Mouse (Mus musculus) lung, embryonic 15.5 days (tissue): Measurements from ENCODE around the gene Slc35d1. TPM values are rescaled to one million over a fixed set of nuclear protein-coding genes. Genes with fewer than 3 reads are reported as not detected.

Source experiments
- ATAC-seq: fragments of 200-750 bp; cut with Nextera tagmentation; 2 replicates; pipeline ENCODE4 v1.8.0; 2017; ENCODE audit warnings: moderate number of reproducible peaks, borderline replicate concordance; ENCODE audit not compliant: low FRiP score, low TSS enrichment; ENCODE audit errors: extremely low read depth
- H3K27ac ChIP-seq: fragments of 300-500 bp; sonication (generic); 2 replicates; pipeline ENCODE4 v1.5.1; 2015; ENCODE audit warnings: moderate library complexity, mild to moderate bottlenecking, inconsistent platforms
- H3K27me3 ChIP-seq: fragments of 300-500 bp; sonication (generic); 2 replicates; pipeline ENCODE4 v1.6.1; 2015; ENCODE audit warnings: inconsistent platforms
- H3K36me3 ChIP-seq: fragments of 300-500 bp; sonication (generic); 2 replicates; pipeline ENCODE4 v1.6.1; 2015; ENCODE audit warnings: inconsistent platforms
- H3K4me1 ChIP-seq: fragments of 300-500 bp; sonication (generic); 2 replicates; pipeline ENCODE4 v1.6.1; 2015; ENCODE audit warnings: inconsistent platforms
- H3K4me2 ChIP-seq: fragments of 300-500 bp; sonication (generic); 2 replicates; pipeline ENCODE4 v1.6.1; 2015; ENCODE audit warnings: inconsistent platforms, mild to moderate bottlenecking, moderate library complexity
- H3K4me3 ChIP-seq: fragments of 300-500 bp; sonication (generic); 2 replicates; pipeline ENCODE4 v1.5.1; 2015; ENCODE audit warnings: mild to moderate bottlenecking, inconsistent platforms
- H3K9ac ChIP-seq: fragments of 300-500 bp; sonication (generic); 2 replicates; pipeline ENCODE4 v1.6.1; 2015; ENCODE audit warnings: inconsistent platforms
- H3K9me3 ChIP-seq: fragments of 300-500 bp; sonication (generic); 2 replicates; pipeline ENCODE4 v1.6.1; 2016; ENCODE audit warnings: inconsistent platforms
- WGBS: fragments of 180-500 bp; shearing (Covaris S2); methylation state at CpG from one replicate; pipeline ENCODE4 v1.1.7; 2015; 5-methylcytosine and 5-hydroxymethylcytosine counted together
- polyA plus RNA-seq: library from polyadenylated mRNA; unstranded; fragments of >200 nt; fragmentation: Nextera tagmentation; extraction: Ambion mirVana; gene quantifications from 2 replicates; pipeline ENCODE4 v1.2.1, GENCODE M21; 2015

Slc35d1 gene
- polyA plus RNA-seq, 1 experiment from 2014 or later, result 10.7 TPM

- Histone ChIP-seq H3K9me3 (no peaks in the 10 kb centered on the region), H3K4me2 (no peak overlapping the region), H3K36me3 (no peaks in the 10 kb centered on the region), H3K9ac (no peak overlapping the region), H3K4me3 (no peak overlapping the region), H3K27ac (no peak overlapping the region), H3K4me1 (peaks cover 4% of the 10 kb centered on the region; the same call in 1 of the 2 replicates), H3K27me3 (no peaks in the 10 kb centered on the region)
- WGBS, result 63% methylated on average over 5 of the region's 5 CpGs
- no peak for ATAC-seq
Measured at GRCm38 (mm10) chr4:103219011-103219410, 4.0 kb upstream of the Slc35d1 start.

GRCm38 (mm10) chr4:103216046-103216445, 1.1 kb upstream of the Slc35d1 start:
- Histone ChIP-seq H3K27ac (no peak overlapping the region), H3K9ac (no peak overlapping the region), H3K4me1 (peaks cover 12% of the 10 kb centered on the region), H3K4me2 (no peak overlapping the region), H3K4me3 (no peak overlapping the region), H3K27me3 (no peaks in the 10 kb centered on the region), H3K36me3 (no peaks in the 10 kb centered on the region; the same call in 1 of the 2 replicates), H3K9me3 (no peaks in the 10 kb centered on the region)
- ATAC-seq, result no peak
- 78% methylated on average over 6 of the region's 6 CpGs for WGBS

GRCm38 (mm10) chr4:103214498-103214924, 453 bp downstream of the Slc35d1 start:
- Histone ChIP-seq H3K4me2 (peak overlapping the region; percentile 67), H3K36me3 (peaks cover 6% of the 10 kb centered on the region; the same call in 1 of the 2 replicates), H3K27me3 (no peaks in the 10 kb centered on the region), H3K9ac (peak overlapping the region; percentile 87), H3K9me3 (no peaks in the 10 kb centered on the region), H3K27ac (peak overlapping the region; percentile 97), H3K4me3 (peak overlapping the region; percentile 86), H3K4me1 (peaks cover 12% of the 10 kb centered on the region)
- peak; percentile 76; the same call in 1 of the 2 replicates for ATAC-seq
- under 1% methylated on average over 48 of the region's 48 CpGs for WGBS

GRCm38 (mm10) chr4:103213859-103214497, 986 bp downstream of the Slc35d1 start:
- peak overlapping the region; percentile 87 for H3K9ac ChIP-seq
- H3K27ac ChIP-seq, result peak overlapping the region; percentile 97
- H3K36me3 ChIP-seq, result peaks cover 9% of the 10 kb centered on the region; the same call in 1 of the 2 replicates
- H3K4me1 ChIP-seq, result peaks cover 12% of the 10 kb centered on the region
- ATAC-seq, result no peak
- WGBS, result 2% methylated on average over 30 of the region's 30 CpGs
- peak overlapping the region; percentile 86 for H3K4me3 ChIP-seq
- no peaks in the 10 kb centered on the region for H3K27me3 ChIP-seq
- H3K4me2 ChIP-seq, result peak overlapping the region; percentile 67
- H3K9me3 ChIP-seq, result no peaks in the 10 kb centered on the region

GRCm38 (mm10) chr4:103208553-103208952, 6.4 kb downstream of the Slc35d1 start:
- 87% methylated on average over 1 of the region's 1 CpGs for WGBS
- no peak for ATAC-seq
- Histone ChIP-seq H3K4me2 (no peak overlapping the region), H3K4me1 (peaks cover 5% of the 10 kb centered on the region; the same call in 1 of the 2 replicates), H3K4me3 (no peak overlapping the region), H3K27me3 (no peaks in the 10 kb centered on the region), H3K9ac (no peak overlapping the region), H3K27ac (no peak overlapping the region), H3K9me3 (no peaks in the 10 kb centered on the region), H3K36me3 (peaks cover 12% of the 10 kb centered on the region; the same call in 1 of the 2 replicates)

GRCm38 (mm10) chr4:103203646-103204045, 11.3 kb downstream of the Slc35d1 start:
- ATAC-seq, result no peak
- H3K27ac ChIP-seq, result no peak overlapping the region
- 70% methylated on average over 2 of the region's 2 CpGs for WGBS
- H3K4me1 ChIP-seq, result no peaks in the 10 kb centered on the region
- H3K27me3 ChIP-seq, result no peaks in the 10 kb centered on the region
- no peak overlapping the region for H3K9ac ChIP-seq
- no peak overlapping the region for H3K4me2 ChIP-seq
- H3K4me3 ChIP-seq, result no peak overlapping the region
- H3K36me3 ChIP-seq, result peaks cover 13% of the 10 kb centered on the region
- H3K9me3 ChIP-seq, result no peaks in the 10 kb centered on the region

- H3K9me3 ChIP-seq, result no peaks in the 10 kb centered on the region
- no peak overlapping the region for H3K9ac ChIP-seq
- WGBS, result 80% methylated on average over 1 of the region's 1 CpGs
- H3K4me1 ChIP-seq, result no peaks in the 10 kb centered on the region
- H3K27me3 ChIP-seq, result no peaks in the 10 kb centered on the region
- H3K4me3 ChIP-seq, result no peak overlapping the region
- H3K36me3 ChIP-seq, result peaks cover 13% of the 10 kb centered on the region
- no peak overlapping the region for H3K27ac ChIP-seq
- ATAC-seq, result no peak
- no peak overlapping the region for H3K4me2 ChIP-seq
Measured at GRCm38 (mm10) chr4:103200046-103200445, 14.9 kb downstream of the Slc35d1 start.

- 49% methylated on average over 4 of the region's 4 CpGs for WGBS
- ATAC-seq, result no peak
Measured at GRCm38 (mm10) chr4:103199086-103199485, 15.9 kb downstream of the Slc35d1 start.

GRCm38 (mm10) chr4:103197401-103197800, 17.6 kb downstream of the Slc35d1 start:
- Histone ChIP-seq H3K9ac (no peak overlapping the region), H3K27me3 (no peaks in the 10 kb centered on the region), H3K4me2 (no peak overlapping the region), H3K4me3 (no peak overlapping the region), H3K9me3 (no peaks in the 10 kb centered on the region), H3K36me3 (peaks cover 16% of the 10 kb centered on the region), H3K27ac (no peak overlapping the region), H3K4me1 (no peaks in the 10 kb centered on the region)
- no peak for ATAC-seq
- WGBS, result 67% methylated on average over 8 of the region's 8 CpGs

More at GRCm38 (mm10) chr4:103199086-103199485, 15.9 kb downstream of the Slc35d1 start:
- Histone ChIP-seq H3K9ac (no peak overlapping the region), H3K27ac (no peak overlapping the region), H3K27me3 (no peaks in the 10 kb centered on the region), H3K4me3 (no peak overlapping the region), H3K4me2 (no peak overlapping the region), H3K4me1 (no peaks in the 10 kb centered on the region), H3K36me3 (peaks cover 13% of the 10 kb centered on the region), H3K9me3 (no peaks in the 10 kb centered on the region)

- Histone ChIP-seq H3K4me1 (no peaks in the 10 kb centered on the region), H3K27ac (no peak overlapping the region), H3K4me2 (no peak overlapping the region), H3K4me3 (no peak overlapping the region), H3K36me3 (peaks cover 24% of the 10 kb centered on the region), H3K9ac (no peak overlapping the region), H3K9me3 (no peaks in the 10 kb centered on the region), H3K27me3 (no peaks in the 10 kb centered on the region)
- 81% methylated on average over 2 of the region's 2 CpGs for WGBS
- no peak for ATAC-seq
Measured at GRCm38 (mm10) chr4:103192421-103192820, 22.5 kb downstream of the Slc35d1 start.

- no peaks in the 10 kb centered on the region for H3K27me3 ChIP-seq
- no peak overlapping the region for H3K4me3 ChIP-seq
- WGBS, result 75% methylated on average over 8 of the region's 8 CpGs
- H3K9me3 ChIP-seq, result no peaks in the 10 kb centered on the region
- H3K9ac ChIP-seq, result no peak overlapping the region
- no peaks in the 10 kb centered on the region for H3K4me1 ChIP-seq
- H3K36me3 ChIP-seq, result peaks cover 33% of the 10 kb centered on the region
- H3K4me2 ChIP-seq, result no peak overlapping the region
- H3K27ac ChIP-seq, result no peak overlapping the region
- no peak for ATAC-seq
Measured at GRCm38 (mm10) chr4:103188786-103189640, 26.0 kb downstream of the Slc35d1 start.
